Mouse (Mus musculus) adrenal gland, postnatal 10 days (tissue): ENCODE results near the gene Mthfd1l. TPM values are rescaled to one million over a fixed set of nuclear protein-coding genes. Genes with fewer than 3 reads are reported as not detected.

ENCODE experiments used
- DNase-seq: peaks from one replicate; pipeline ENCODE4 v3.0.0; 2021; ENCODE audit warnings: mixed read lengths
- long read RNA-seq, 2 experiments: library from polyadenylated mRNA; stranded (forward); transcript quantifications; one replicate each; pipeline ENCODE4 v2.0.0; 2021
- total RNA-seq, 2 experiments: library from RNA; stranded (reverse); gene quantifications; 2 replicates each; pipeline ENCODE4 v1.2.3; 2021

Mthfd1l gene
- total RNA-seq = 10 to 100 TPM; 10.4 to 10.5 TPM
- long read RNA-seq, experiment 1, transcript Mthfd1l-202 (28 exons, 3,669 nt) = major isoform, 9 of 25 reads
- long read RNA-seq, experiment 1, partial matches to known transcripts = 7 of 25 reads
- long read RNA-seq, experiment 1, other reads (novel, unspliced or antisense) = 6 of 25 reads
- long read RNA-seq, experiment 2, partial matches to known transcripts = 3 of 9 reads
- long read RNA-seq, experiment 2, other reads (novel, unspliced or antisense) = 2 of 9 reads

DNA sequence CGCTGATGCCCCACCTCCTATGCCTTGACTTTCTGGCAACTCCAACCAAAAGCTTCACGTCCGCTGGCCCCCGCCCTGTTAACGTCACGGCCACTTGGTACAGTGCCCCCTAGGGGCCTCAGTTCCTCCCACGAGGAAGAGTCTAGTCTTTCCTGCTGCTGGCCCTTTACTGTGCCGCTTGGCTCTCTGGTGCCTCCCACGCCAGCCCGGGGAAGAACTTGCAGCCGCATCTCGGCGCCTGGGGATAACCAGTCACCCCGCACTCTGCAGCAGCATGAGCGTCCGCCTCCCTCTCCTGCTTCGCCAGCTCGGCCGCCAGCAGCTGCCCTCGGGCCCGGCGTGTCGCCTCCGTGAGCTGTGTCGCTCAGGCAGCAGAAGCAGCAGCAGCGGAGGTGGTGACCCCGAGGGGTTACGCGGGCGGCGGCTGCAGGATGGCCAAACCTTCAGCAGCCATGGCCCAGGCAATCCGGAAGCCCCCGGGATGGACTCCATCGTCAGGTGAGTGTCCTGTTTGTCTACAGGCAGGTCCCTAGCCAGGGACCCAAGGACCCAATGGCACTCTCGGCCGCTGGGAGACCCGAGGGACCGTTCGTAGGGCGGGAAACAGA, at the start of gene Mthfd1l:
Gene Mthfd1l (plus strand): TSS at position 138 of the 608 bp plus-strand sequence.
- DNase-seq = peak; percentile 89

DNA sequence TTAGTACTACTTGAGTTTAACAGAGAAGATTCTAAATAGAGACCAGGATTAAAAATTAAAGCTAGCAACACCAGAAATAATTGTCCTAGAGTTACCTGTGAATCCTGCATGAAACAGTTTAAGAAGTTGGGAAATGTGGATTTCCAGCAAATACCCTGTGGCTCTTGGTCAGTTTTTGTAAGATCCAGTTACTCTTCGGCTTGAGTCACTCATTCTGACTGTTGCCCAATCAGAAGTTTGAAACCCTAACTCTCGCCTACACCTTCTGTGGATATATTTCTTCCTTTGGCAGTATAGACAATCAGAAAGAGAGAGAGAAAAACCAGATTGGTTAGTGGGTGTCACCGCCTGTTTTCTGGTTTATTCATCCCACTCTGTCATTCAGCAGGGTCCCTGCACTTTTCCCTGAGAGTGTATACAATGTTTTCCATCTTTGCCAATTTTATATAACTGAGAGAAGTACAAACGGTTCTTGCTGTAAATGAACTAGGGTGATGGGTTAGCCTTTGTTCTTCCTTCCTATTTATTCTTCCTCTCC, 44.8 kb upstream of the Mthfd1l start:
- no peak for DNase-seq

DNA sequence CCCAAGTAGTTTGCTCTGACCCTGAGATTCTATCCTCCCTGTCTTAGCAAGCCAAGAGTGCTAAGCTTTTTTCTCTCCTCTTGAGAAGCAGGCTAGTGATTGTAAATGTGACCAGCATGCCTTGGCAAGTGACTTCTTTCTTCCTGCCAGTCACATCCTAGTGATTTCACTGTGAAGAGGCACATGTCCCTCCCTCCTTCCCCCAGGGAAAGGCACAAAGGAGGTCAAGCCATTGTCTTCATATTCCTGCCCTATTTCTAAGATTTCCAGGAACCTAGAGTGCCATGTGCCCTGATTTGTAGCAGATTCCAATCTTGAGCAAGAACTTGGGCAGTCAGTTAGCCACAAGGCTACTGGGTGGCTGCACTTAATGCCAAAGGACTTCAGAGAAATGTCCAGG, 41.1 kb upstream of the Mthfd1l start:
- no peak for DNase-seq

DNA sequence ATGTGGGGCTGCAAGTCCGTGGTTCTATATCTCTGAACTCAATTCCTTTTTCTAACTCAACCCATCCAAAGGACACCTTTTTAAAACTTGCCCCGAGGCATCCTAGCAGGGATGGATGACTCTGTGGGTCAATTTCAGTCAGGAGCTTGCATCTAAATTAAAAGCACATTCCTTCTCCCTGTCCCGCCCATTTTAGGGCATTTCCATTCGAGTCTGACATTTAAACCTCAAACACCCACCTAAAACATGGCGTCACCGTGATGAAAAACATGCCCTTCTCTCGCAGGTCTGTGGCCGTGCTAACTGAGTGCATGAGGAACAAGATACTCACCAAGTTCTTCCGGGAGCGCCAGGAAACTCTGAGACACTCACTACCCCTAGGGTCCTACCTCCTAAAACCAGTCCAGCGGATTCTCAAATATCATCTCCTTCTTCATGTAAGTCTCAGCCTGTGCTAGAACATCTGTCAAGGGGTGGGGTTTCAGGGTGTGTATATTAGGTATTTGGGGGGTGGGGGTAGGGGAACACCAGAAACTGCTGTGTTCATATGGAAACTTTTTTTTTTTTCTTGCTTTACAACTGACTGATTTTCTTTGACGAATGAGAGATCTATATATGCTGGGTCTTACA, 39.5 kb upstream of the Mthfd1l start:
- no peak for DNase-seq

DNA sequence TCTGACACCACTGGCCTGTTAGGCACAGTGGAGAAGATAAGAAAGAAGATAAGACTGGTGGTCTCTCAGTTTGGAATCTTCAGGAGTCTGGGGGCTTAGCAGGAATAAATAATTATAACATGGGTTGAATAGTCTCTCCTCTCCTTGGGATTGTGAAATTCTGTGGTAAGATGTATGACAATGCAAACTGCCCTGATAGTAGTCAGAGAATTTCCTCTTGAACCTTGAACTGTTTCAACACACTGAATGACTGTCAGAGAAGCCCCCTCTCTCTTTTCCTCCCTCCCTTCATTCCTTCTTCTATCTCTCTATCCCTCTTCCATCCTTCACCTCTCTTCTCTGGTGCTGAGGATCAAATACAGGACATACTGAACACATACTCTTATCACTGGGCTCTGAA, 36.1 kb upstream of the Mthfd1l start:
- no peak for DNase-seq

DNA sequence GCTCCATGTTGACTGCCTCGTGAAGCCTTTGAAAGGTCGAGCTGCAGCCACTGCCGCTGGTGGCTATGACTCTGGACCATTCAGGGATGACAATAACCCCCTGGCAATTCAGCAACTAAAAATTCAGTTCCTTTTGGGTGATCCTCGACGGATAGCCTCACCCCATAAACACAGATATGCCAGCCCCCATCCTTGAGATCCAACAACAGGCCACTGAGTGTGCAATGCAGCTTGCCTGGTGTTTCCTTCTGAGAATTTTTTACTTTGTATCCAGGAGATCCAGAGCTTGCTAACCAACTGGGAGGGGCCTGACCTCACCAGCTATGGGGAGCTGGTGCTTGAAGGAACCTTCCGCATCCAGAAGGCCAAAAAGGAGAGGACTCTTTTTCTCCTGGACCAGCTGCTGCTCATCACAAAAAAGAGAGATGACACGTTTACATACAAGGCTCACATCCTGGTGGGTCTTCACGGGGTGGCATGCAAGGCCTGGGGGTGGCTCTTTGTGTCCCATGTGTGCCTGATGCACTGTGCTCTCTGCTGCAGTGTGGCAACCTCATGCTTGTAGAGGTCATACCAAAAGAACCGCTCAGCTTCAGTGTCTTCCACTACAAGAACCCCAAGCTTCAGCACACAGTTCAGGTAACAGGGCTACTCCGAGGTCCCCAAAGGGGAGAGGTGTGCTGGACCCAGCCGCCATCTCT, 32.9 kb upstream of the Mthfd1l start:
- DNase-seq = no peak

DNA sequence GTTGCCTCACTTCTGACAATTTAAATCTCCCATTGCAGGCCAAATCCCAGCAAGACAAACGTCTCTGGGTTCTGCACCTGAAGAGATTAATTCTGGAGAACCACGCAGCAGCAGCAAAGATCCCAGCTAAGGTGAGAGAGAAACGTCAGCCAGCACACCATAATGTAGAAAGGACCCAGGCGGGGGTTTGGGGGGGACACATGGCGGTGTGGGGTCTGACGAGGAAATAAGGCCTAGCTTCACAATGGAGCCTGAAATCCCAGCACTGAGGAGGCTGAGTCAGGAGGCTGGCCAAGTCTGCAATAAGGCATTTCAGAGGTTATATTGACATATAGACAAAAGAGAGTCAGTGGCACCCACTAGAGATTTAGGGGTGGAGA, 32.3 kb upstream of the Mthfd1l start:
- no peak for DNase-seq

DNA sequence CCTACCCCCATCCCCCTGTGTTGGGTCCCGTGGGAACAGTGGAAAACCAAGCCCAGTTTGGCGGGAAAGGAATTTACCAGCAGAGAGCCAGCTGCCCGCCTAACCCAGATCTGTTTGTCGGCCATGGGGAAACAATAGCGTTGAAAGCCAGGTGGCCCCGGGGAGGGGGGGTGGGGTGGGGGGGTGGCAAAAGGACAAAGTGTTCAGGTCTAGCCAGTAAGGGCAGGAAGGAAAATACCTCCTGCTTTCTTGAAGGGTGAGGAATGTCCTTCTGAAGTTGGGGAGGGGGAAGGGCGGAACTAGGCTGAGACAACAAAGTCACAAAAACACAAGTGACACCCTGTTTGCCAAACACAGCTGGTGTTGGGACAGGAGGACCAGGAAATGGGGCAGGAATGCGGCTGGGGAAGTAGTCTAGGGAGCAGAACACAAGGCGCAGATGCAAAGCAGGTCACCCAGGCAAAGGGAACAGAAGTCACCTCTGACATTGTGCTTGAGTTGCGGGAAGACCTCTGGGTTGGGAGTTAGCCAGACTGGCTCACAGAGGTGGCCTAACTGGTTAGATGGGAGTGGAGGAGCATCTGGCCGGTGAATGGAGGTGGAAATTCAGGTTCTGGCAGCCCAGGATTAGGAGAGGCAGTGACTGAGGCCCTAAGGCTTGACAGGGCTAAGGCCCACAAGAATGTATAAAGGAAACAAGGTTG, 31.7 kb upstream of the Mthfd1l start:
- no peak for DNase-seq

DNA sequence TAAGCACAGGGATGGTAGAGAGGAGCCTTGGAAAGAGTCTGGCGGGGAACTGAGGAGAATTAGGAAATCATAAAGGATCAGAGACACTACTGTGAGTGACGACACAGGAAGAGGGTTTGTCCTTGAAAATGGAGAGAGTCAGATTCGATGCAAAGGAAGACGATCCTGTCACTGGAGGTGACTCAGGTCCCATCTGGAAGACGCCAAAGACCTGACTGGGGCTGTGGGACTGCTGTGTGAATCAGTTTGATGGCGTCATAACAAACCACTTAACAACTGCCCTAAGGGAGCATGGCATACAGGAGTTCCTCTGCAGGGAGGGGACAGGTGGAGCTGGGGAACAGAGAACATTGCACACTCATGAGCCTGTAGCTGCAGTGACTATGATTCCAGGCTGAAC, 30.6 kb upstream of the Mthfd1l start:
- no peak for DNase-seq

DNA sequence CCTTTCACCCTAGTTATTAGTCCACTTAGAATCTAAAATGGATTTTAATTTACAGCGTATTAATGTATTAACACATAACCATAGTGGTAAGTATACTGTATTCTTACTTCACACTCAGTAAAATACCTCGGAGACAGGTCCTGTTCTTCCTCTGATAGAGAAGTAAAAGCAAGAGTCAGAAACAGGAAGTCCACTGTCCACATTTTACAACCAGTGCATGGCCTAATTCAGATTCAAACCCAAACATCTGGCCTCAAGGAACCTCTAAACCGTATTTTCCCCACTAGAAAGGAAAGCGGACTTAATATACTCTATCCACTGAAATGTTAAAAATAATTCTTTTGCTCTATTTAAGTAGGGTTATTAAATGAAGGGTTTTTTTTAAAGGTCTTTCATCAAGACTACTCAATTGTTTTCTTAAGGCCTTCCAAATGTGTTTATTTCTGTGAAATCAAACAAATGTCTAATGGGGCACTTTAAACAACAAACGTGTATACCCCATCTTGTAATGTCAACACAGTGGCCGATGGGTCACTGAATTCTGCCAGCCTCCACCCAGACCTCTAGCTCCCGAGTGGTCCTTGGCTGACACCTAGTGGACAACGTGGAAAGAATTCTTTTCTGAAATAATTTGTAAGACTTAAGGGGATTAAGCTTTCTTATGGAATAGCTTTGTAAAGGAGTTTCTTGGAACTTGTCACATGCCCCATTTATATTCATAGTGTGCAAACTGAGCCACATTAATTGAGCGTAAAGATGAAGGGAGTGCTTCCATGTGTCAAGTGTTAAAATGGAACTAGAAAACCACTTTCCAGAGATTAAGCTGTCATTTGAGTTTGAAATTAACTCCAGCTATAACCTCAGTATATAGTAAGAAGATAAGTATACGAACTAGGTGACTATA, 29.2 kb upstream of the Mthfd1l start:
- peak; percentile 81 for DNase-seq

DNA sequence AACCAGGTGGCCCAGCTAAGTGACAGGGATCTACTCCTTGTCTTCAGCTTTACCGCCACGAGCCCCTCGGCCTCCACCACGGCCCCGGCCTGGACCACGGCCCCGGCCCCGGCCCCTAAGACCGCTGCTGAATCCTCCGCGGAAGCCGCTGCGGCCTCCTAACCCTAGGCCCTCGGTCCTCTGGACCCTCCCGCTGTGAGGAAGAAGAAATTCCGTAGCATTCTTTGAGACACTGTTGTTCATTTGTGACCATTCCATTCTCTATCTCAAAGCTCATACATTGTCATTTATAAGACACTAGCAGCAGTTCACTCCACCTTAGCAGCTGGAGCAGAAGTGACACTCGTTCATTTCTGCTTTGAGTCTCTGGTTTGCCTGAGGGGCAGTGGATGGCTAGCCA, 26.0 kb upstream of the Mthfd1l start:
- DNase-seq = no peak

DNA sequence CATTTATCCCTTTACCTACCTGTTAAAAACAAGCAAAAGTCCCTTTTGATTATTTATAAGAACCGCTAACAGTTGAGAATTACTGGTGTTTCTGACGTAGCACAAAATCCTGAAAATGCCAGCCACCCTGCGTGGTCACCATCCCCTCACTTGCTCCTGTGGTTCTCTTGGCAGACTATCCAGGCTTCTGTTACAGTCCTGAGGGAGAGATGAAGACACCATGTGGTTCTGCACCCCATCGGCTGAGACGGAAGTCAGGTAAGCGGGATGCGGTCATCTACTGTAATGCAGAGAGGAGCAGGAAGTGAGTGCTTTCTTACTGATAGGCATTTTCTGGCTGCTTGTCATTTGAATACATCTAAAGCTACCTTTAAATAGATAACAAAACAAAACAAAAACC, 25.6 kb upstream of the Mthfd1l start:
- DNase-seq = no peak

DNA sequence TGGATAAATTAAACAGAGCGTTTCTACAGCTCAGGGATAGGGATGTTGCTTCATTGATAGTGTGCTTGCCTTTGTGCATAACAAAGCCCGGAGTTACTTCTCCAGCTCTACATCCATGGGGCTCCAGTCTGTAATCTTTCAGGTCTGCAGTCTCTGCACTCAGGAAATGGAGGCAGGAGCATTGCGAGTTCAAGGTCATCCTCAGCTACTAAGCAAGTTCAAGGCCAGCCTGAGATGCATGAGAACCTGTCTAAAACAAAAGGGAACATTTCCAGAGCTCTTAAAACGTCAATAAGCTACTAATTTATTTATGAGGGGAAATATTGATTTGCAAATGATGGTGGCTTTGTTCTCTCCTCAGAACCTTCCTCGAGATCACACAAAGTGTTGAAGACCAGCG, 23.6 kb upstream of the Mthfd1l start:
- DNase-seq = no peak

DNA sequence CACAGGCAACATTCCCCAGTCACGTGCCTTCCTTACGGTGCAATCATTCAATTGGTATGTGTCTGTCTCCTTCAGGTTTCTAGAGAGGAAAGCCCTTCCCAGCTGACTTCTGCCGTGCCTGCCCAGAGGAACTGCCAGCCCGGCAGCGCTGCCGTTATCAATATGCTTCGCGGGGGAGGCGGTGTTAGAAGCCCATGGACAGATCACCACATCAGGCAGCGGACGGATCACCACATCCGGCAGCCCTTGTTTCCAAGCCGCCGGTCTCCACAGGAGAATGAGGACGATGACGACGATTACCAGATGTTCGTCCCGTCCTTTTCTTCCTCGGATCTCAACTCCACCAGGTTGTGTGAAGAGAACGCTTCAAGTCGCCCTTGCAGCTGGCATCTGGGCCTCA, 16.4 kb upstream of the Mthfd1l start:
- no peak for DNase-seq

DNA sequence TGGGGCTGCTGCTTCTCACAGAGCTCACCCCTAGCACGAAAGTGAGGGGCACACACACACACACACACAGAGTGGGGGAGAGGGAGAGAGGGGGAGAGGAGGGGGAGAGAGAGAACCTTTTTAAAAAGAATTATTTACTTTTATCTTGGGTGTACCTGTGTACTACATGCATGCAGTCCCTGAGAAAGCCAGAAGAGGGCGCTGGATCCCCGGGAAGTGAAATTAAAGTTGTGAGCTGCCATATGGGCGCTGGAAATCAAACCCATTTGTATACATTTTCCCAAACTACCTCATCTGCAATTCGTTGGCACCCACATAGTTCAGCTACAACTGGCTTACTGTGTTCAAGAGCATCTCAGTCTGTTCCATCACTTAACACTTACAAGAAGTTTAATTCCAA, 14.3 kb upstream of the Mthfd1l start:
- no peak for DNase-seq

DNA sequence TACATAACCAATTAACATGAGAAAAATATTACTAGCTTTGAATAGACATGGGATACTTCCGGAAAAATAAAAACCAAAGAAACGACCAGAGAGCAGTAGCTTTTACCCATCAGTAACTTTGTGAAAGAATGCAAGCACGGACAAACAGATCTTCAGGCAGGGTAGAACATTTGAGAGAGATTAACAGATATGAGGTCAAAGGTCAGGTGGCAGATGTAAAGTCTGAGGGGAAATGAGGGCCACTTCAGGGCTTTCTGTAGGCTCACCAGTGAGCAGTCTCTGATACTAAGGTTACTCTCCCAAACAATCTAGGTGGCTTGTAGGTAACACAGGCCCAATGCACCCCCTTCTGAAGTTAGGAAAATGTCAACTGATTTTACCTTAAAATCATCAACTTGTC, 3.9 kb upstream of the Mthfd1l start:
- DNase-seq = no peak

DNA sequence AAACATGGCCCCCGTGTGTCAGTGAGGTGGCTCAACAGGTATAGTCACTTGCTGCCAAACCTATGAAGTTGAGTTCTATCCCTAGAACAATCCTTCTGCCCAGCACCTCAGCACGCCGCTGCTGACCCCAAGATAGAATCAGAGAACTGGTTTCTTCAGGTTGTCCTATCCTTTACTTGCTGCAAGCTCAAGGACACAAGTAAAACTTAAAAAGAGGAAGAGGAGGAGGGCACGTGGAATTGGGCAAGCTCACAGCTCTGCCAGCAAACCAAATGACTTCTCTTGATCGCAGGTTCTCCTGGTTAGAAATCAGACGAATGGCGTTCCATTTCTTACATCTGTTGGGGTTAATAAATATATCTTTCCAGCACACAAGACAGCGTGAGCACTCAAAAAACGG, 681 bp upstream of the Mthfd1l start:
- DNase-seq = no peak

DNA sequence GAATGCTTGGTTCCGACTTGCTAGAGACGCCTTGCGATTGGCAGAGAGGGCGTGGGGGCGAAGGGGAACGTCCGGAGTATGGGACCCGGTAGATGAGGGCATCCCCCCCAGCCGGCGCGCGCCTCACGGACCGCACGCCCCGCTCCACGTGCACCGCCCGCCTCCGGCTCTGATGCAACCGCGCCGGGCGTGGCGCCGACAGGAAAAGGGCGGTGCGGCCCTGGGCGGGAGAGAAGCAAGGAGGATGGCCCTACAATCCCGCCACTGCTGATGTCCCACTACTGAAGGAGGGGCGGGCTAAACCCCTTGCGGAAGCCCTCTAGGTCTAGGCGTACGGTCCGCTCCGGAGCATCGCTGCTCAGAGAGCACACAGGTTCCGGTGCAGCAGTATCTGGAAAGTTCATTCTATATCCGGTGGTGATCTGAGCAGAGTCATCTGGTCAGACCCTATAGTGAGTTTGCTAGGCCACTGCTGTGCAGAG, 712 bp downstream of the Mthfd1l start:
- peak; percentile 93 for DNase-seq

DNA sequence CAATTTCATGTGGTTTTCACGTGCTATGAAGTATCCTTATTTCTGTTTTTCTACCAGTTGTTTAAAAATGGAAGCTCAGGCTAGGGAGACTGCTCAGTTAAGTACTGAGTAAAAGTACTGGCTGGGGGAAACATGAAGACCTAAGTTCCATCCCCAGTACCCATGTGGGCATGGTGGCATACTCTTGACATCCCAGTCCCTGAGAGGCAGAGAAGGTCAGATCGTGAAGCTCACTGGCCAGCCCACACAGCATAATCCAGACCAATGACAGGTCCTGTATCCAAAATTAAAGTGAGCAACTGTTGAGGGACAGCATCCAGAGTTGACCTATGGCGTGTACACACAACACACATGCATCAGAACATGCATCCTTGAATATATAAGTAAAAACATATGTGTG, 1.5 kb downstream of the Mthfd1l start:
- DNase-seq = no peak

DNA sequence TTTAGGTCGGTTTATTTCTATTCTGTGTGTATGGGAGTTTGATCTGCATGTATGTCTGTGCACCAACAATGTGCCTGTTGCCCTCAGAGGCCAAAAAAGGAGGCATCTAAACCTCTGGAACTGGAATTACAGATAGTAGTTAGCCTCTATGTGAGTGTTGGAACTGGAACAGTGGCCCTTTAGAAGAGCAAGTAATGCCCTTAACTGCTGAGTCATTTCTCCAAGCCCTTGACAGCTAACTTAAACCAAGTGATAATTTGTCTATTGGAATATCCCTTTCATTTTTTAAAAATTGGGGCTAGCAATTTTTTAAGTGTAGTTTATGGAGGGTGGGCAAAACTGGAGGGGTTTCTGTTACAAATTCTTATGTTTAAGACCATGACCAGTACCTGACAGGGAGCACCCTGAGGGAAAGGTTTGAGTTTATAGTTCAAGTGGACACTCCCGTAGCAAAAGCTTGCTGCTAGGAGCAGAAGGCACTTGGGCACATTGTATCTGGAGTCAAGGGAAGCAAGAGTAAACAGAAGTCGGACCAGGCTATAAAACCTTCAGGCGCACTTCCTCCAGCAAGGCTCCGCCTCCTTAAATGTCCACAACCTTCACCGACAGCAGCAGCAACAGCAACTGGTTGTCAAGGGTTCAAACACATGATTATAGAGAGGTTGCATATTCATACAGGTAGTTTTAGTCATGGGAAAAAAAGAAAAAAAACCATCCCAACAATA, 3.1 kb downstream of the Mthfd1l start:
- no peak for DNase-seq

DNA sequence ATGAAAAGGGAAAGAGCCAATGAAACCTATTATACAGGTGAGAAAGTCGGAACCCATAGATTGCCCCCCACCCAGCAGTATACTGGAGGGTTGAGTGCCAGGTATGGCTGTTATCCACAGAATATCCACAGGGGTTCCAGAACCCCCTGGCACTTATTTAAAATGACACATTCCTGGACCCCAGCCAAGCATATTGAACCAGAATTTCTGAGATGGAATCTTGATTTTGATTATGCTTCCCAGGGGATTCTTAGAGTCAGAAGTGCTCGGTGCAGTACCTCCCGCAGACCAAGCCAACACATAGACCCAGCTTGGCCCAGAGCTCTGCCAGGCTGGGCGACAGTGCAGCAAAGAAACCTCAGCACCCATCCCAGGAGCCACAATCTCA, 3.7 kb downstream of the Mthfd1l start:
- DNase-seq = no peak
